Mouse (Mus musculus) c-Kit-negative CD71-positive TER-119-positive erythroid progenitor cells, embryonic 14.5 days (primary cell): Measurements from ENCODE around the gene Abcb9.

ENCODE experiments used
- DNase-seq: peaks from one replicate; pipeline ENCODE4 v3.0.0-alpha.2; 2013; ENCODE audit warnings: low read depth, low spot score

Gene Abcb9

GRCm38 (mm10) chr5:124095596-124096232 is at the start of gene Abcb9:
Gene Abcb9, minus strand, starts transcription at chr5:124095798.
- peak; percentile 97 for DNase-seq

GRCm38 (mm10) chr5:124138066-124138465 is 42.5 kb upstream of the Abcb9 start:
- DNase-seq, result no peak

- DNase-seq, result no peak
Observed at GRCm38 (mm10) chr5:124134261-124134660, 38.7 kb upstream of the Abcb9 start.

GRCm38 (mm10) chr5:124125093-124125492 is 29.5 kb upstream of the Abcb9 start:
- DNase-seq, result no peak

- DNase-seq, result no peak
Observed at GRCm38 (mm10) chr5:124122357-124122756, 26.8 kb upstream of the Abcb9 start.

- DNase-seq, result no peak
Observed at GRCm38 (mm10) chr5:124119204-124119603, 23.6 kb upstream of the Abcb9 start.

GRCm38 (mm10) chr5:124115990-124116845 is 20.6 kb upstream of the Abcb9 start, which contains the start of gene Arl6ip4:
Gene Arl6ip4, plus strand, starts transcription at chr5:124116089.
- DNase-seq, result peak; percentile 56

GRCm38 (mm10) chr5:124115531-124115930 is 19.9 kb upstream of the Abcb9 start:
- no peak for DNase-seq

- DNase-seq, result no peak
Observed at GRCm38 (mm10) chr5:124114276-124115025, 18.9 kb upstream of the Abcb9 start.

GRCm38 (mm10) chr5:124113030-124113429 is 17.4 kb upstream of the Abcb9 start:
- no peak for DNase-seq

GRCm38 (mm10) chr5:124112531-124112930 is 16.9 kb upstream of the Abcb9 start:
- DNase-seq, result no peak

GRCm38 (mm10) chr5:124111742-124112497 is 16.3 kb upstream of the Abcb9 start, which contains the start of gene Ogfod2:
Gene Ogfod2, plus strand, starts transcription at chr5:124112297.
- DNase-seq, result peak; percentile 94

GRCm38 (mm10) chr5:124111077-124111741 is 15.6 kb upstream of the Abcb9 start:
- DNase-seq, result peak; percentile 45

GRCm38 (mm10) chr5:124103552-124103951 is 8.0 kb upstream of the Abcb9 start:
- no peak for DNase-seq

GRCm38 (mm10) chr5:124103020-124103419 is 7.4 kb upstream of the Abcb9 start:
- no peak for DNase-seq

- no peak for DNase-seq
Observed at GRCm38 (mm10) chr5:124102326-124102725, 6.7 kb upstream of the Abcb9 start.

- no peak for DNase-seq
Observed at GRCm38 (mm10) chr5:124100128-124101044, 4.8 kb upstream of the Abcb9 start.

GRCm38 (mm10) chr5:124098923-124099322 is 3.3 kb upstream of the Abcb9 start:
- DNase-seq, result no peak

GRCm38 (mm10) chr5:124095077-124095581 is 469 bp downstream of the Abcb9 start:
- peak; percentile 48 for DNase-seq
